9 mouse cellular contexts compared by ENCODE assay signal in genomic region chr4:62559797-62560329, GRCm38 (mm10). TPM values are rescaled to one million over a fixed set of nuclear protein-coding genes. Genes with fewer than 3 reads are reported as not detected.
DNase-seq lines count a peak whose midpoint lies in the region; ATAC-seq and TF ChIP-seq lines count a peak whose summit lies in the region.
"Had no signal": no experiment of that assay in that cellular context is flagged by ENCODE, and none has a peak within 500 bp of the region (broad histone marks: within the 10 kb centered on the region; RNA-seq: fewer than 3 reads in every experiment).

Gene Rgs3 (plus strand): TSS chr4:62559847.

- no peaks in the 10 kb centered on the region for H3K27me3 ChIP-seq in kidney, postnatal 0 days (ENCODE audit: insufficient read depth, low read length)
- H3K27me3 ChIP-seq in heart, embryonic 13.5 days (replicated peaks) = peaks cover 64% of the 10 kb centered on the region

- no peak within 1 kb of the TSS for H3K27ac ChIP-seq in kidney, postnatal 0 days
- no peak within 1 kb of the TSS for H3K27ac ChIP-seq in heart, embryonic 13.5 days (replicated peaks)
- no peak within 1 kb of the TSS for H3K27ac ChIP-seq in olfactory bulb, adult 2 months (ENCODE audit: insufficient read depth, low read depth, low read length)

- no peaks in the 10 kb centered on the region for H3K36me3 ChIP-seq in kidney, postnatal 0 days (ENCODE audit: insufficient read depth, low read length)
- H3K36me3 ChIP-seq in heart, embryonic 13.5 days = no peaks in the 10 kb centered on the region

- no peak for ATAC-seq in kidney, postnatal 0 days (replicated peaks; ENCODE audit: low FRiP score, low read depth)
- no peak for ATAC-seq in heart, embryonic 13.5 days (ENCODE audit: extremely low read depth, insufficient number of reproducible peaks, low FRiP score, low TSS enrichment)
- no peak for ATAC-seq in frontal cortex, adult (ENCODE audit: low TSS enrichment)

- TF ChIP-seq POLR2A in olfactory bulb, adult 2 months (IDR thresholded peaks at IDR 0.05; ENCODE audit: insufficient read depth, low read depth, low read length) = no peak

- H3K4me3 ChIP-seq in kidney, postnatal 0 days (replicated peaks; ENCODE audit: low read depth, low read length) = no peak within 1 kb of the TSS
- H3K4me3 ChIP-seq in heart, embryonic 13.5 days = no peak within 1 kb of the TSS
- no peak within 1 kb of the TSS for H3K4me3 ChIP-seq in olfactory bulb, adult 2 months (ENCODE audit: insufficient read depth, low read depth, low read length)
- H3K4me3 ChIP-seq: megakaryocyte, embryonic 14.5 days had no signal

- TF ChIP-seq CTCF in kidney, postnatal 0 days (IDR thresholded peaks at IDR 0.05; ENCODE audit: low read depth) = no peak
- no peak for TF ChIP-seq CTCF in olfactory bulb, adult 2 months (IDR thresholded peaks at IDR 0.05; ENCODE audit: insufficient read depth, low read depth, low read length)

- DNase-seq in kidney, postnatal 0 days (ENCODE audit: low spot score) = no peak
- DNase-seq in kidney, adult 8-10 months = no peak
- no peak for DNase-seq in adrenal gland, postnatal 36 days
- DNase-seq in left cerebral cortex, adult 8-10 months (ENCODE audit: low spot score in 2 of 2) = no peak
- no peak for DNase-seq in thymus, adult 18-20 months

- no peak within 1 kb of the TSS for H3K4me2 ChIP-seq in kidney, postnatal 0 days (ENCODE audit: low read length)
- H3K4me2 ChIP-seq in heart, embryonic 13.5 days = no peak within 1 kb of the TSS

- no peaks in the 10 kb centered on the region for H3K4me1 ChIP-seq in kidney, postnatal 0 days (replicated peaks; ENCODE audit: insufficient read depth, low read length)
- peaks cover 24% of the 10 kb centered on the region for H3K4me1 ChIP-seq in heart, embryonic 13.5 days
- H3K4me1 ChIP-seq in olfactory bulb, adult 2 months (ENCODE audit: control insufficient read depth, insufficient read depth, low read length) = peaks cover 9% of the 10 kb centered on the region
- H3K4me1 ChIP-seq: megakaryocyte, embryonic 14.5 days had no signal

- no peak within 1 kb of the TSS for H3K9ac ChIP-seq in kidney, postnatal 0 days (ENCODE audit: low read depth, low read length)
- H3K9ac ChIP-seq in heart, embryonic 13.5 days = no peak within 1 kb of the TSS

- 53% methylated on average over 6 of the region's 6 CpGs for WGBS in kidney, postnatal 0 days
- 43% methylated on average over 6 of the region's 6 CpGs for WGBS in heart, embryonic 13.5 days
- 73% methylated on average over 6 of the region's 6 CpGs for WGBS in olfactory bulb, adult 2 months

- H3K9me3 ChIP-seq in kidney, postnatal 0 days (replicated peaks; ENCODE audit: low read length) = no peaks in the 10 kb centered on the region
- no peaks in the 10 kb centered on the region for H3K9me3 ChIP-seq in heart, embryonic 13.5 days
- H3K9me3 ChIP-seq: megakaryocyte, embryonic 14.5 days had no signal

RNA-seq across cellular contexts. Expression of gene Rgs3, which starts in this region (rescaled TPM):
- polyA plus RNA-seq in kidney, postnatal 0 days (2015; fragmentation: Nextera tagmentation; extraction: Ambion mirVana) = 41.4 and 44.3 TPM in 2 replicates
- 10 to 100 TPM; 27.3 to 40.2 TPM for total RNA-seq in adrenal gland, postnatal 36 days (2021)
- 62.2 and 64.8 TPM in 2 replicates for polyA plus RNA-seq in heart, embryonic 13.5 days (2015; fragmentation: Nextera tagmentation; extraction: Ambion mirVana)
- 10 to 100 TPM; 30.4 to 34.1 (median 32.8) TPM for total RNA-seq in left cerebral cortex, adult 8-10 months (2022)
- not detected in 2 replicates for polyA plus RNA-seq in olfactory bulb, adult 2 months (2012; ENCODE audit: insufficient read depth, insufficient read length, low replicate concordance, missing spikeins)
